Mouse (Mus musculus) NIH3T3 (cell line): ENCODE data around the gene Zfp408.

Experiments
- DNase-seq: peaks from one replicate; pipeline ENCODE4 v3.0.0-alpha.2; 2012; ENCODE audit warnings: low read depth

Gene Zfp408

GRCm38 (mm10) chr2:91649553-91650359 lies at the start of gene Zfp408, which contains the start of gene Arhgap1:
Zfp408 (minus strand) TSS chr2:91649791.
Arhgap1 (plus strand) TSS chr2:91649860.
- DNase-seq = peak; percentile 99

DNA sequence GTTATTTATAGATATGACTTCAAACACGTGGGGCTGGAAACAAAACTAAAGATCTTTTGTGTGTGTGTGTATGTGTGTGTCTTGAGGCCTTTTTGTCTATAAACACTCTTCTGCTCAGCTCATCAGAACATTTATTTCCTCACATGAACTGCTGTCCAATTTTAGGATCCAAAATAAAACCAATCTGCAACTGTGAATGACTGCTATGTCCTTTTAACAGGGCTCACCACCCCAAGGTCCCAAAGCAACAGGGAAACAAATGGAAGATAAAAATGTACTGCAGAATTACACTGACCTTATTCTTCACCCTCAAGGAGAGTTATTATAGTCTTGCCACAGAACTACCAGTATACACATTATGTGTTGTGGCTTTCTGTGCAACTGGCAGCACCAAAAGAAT lies 49.6 kb upstream of the Zfp408 start:
- DNase-seq = no peak

- DNase-seq = peak; percentile 80
Observed at GRCm38 (mm10) chr2:91696225-91696590, 46.6 kb upstream of the Zfp408 start.

DNA sequence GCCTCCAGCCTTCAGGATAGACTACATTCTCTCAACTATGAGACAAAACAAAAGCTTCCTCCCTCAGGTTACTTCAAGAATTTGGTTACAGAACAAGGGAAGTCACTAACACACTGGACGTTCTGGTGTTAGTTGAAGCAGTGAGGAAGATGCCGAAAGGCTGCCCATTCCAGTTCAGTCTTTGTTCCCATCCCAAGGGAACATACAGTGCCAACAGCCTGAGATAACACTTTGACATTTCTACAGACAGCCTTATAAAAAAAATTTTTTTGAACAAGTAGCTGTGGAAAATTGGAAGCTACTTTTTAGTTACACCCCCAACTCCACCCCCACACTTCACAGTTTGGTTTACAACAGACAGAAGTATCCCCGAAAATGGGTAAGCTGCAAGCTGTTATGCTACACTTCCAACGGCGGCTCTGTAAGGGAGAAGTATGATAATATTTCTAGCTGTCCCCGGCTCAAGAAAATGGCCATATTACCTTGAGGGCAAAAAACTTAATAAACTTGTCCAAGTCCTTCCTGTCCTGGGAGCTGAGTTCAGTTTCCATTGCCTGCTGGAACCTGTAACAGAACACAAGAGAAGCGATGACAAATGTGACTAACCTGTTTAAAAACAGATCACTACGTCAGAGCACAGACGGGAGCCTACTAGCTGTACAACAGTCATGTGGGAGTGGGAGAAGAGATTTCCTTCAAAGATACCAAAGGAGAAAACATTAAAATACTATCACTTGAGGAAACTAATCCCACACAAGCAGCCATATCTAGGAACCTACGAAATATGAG lies 46.0 kb upstream of the Zfp408 start:
- DNase-seq = no peak

DNA sequence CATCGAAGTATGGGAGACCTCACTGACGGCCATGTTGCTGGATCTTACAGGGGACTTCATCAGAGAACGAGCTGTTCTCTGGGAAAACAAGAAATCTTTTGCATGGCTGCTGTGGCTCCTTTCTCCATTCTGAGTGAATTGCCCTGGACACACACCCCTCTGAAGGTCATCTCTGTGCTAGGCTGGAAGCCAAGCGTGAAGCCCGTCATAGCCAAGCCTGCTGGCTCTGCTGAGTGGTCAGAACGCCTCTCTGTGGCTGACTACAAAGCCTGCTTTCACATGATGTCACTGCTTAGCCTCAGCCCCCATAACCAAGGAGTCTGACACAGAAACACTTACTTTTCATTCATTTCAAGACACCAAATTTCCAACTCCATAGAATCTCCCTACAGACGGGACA lies 39.9 kb upstream of the Zfp408 start:
- no peak for DNase-seq

DNA sequence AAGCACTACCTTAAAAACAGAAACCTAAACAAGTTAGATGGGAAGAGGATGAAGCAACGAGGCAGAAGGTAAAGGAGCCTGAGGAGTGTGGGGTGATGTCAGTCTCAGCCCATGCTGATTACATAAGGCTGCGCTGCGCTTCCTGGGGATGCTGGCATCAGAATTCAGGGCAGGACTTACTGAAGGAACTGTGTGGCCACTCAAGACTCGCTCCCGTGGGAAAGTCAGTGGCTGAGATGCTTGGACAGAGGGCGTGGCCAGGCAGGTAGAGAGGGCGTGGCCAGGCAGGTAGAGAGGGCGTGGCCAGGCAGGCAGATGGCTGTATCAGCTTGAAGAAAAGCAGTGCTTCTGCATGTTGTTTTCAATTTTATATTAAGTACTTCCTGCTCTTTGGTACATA lies 34.3 kb upstream of the Zfp408 start:
- DNase-seq = no peak

DNA sequence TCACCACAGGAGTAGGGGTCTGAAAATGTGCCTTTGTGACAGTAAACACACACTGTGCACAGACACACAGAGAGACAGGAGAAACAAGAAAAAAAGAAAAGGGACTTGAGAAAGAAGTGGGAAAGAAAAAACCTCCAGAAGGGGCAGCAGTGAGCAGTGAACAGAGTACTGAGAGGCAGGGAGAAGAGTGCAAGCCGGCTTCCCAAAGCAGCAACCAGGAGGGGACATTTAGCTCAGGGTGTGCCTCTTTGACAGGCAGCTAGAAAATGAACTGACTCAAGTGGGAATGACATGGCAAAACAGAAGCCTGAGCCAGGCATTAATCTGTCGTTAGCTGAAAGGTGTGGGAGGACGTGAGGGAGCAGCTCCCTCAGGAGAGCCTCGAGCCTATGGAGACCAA lies 33.3 kb upstream of the Zfp408 start:
- peak; percentile 77 for DNase-seq

- DNase-seq = no peak
Observed at GRCm38 (mm10) chr2:91676961-91677360, 27.4 kb upstream of the Zfp408 start.

DNA sequence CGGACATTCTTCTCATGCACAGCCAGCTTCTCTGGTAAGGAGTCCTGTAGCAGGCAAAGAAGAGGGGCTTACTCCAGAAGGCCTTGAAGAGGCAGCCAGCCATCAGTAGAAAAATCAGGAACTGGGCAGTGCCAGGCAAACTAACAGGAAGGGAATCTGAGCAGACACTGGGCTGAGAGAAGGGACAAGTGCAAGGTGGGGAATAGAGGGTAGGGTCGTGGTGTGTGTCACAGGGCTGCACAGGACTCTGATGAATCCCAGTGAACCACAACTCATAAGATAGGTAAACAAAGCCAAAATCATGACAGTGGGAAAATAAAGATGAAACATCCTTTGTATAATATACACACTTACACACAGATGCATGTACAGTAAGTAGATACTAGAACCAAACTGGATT lies 26.8 kb upstream of the Zfp408 start:
- DNase-seq = no peak

DNA sequence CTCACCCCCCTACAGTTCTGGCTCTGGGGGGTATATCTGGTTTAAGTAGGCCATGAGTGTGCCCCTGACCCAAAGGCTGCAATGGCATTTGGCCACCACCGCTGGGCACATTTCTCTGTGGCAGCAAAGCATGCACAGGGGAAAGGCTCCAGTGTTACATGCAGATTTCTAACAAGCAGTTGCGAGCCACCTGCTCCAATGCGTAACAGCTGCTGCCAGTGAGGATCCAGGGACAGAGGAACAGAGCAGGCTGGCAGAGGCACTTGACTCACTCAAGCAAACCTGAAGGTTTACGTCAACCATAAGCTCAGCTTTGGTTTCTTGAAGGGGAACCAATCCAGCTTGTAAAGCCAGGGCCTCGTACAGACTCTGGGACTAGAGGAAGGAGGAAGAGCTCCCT lies 25.3 kb upstream of the Zfp408 start:
- DNase-seq = no peak

GRCm38 (mm10) chr2:91673587-91673986 lies 24.0 kb upstream of the Zfp408 start:
- DNase-seq = no peak

- no peak for DNase-seq
Observed at GRCm38 (mm10) chr2:91670038-91670437, 20.4 kb upstream of the Zfp408 start.

DNA sequence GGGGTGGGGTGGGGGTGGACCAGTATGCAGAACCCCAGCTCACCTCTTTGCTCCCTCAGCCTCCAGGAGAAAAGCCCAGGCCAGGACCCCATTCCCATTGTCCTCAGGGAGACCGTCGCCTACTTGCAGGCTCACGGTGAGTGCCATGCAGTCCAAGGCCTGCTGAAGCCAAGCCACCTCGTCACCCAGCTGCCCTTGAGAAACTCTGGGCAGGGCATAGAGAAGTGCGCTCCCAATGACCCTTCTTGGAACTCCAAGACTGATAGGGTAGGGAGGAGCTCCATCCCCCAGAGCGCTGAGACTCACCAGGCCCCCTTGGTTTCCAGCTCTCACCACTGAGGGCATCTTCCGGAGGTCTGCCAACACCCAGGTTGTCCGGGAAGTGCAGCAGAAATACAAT lies 19.7 kb upstream of the Zfp408 start:
- DNase-seq = no peak

GRCm38 (mm10) chr2:91667747-91668146 lies 18.2 kb upstream of the Zfp408 start:
- DNase-seq = no peak

GRCm38 (mm10) chr2:91666386-91666910 lies 16.9 kb upstream of the Zfp408 start:
- DNase-seq = no peak

- no peak for DNase-seq
Observed at GRCm38 (mm10) chr2:91664780-91665179, 15.2 kb upstream of the Zfp408 start.

DNA sequence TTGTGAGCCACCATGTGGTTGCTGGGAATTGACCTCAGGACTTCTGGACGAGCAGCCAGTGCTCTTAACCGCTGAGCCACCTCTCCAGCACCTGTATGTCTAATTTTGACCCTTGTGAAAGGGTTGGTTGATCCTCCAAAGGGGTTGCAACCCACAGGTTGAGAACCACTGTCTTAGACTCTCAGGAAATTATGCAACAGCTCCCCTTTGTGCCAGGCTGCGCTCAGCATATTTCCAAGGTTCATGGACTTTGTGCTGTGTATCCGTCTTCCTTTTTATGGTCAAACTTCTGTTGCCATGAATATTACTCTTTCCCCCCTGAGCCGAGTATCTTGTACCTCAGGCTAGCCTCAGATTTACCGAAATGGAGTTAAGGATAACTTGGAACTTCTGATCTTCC lies 11.4 kb upstream of the Zfp408 start:
- DNase-seq = no peak

- no peak for DNase-seq
Observed at GRCm38 (mm10) chr2:91659657-91660056, 10.1 kb upstream of the Zfp408 start.

DNA sequence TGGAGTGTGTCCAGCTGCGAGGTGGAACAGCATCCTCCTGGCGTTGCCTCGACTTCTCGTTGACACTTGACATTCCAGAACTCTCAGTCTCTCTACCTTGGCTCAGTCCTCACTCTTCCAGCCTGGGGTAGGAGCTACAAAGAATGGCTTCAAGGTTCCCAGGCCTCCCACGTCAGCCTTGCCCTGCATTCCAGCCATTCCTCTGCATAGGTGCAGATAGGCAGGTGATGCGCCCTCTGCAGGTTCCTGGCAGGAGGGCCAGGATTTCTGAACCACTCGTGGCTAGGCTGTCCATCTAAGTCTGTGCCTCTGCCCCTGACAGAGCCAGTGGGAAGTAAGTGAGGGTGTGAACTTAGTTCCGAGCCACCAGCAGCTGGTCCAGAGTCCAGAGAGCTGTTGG lies 7.2 kb upstream of the Zfp408 start:
- no peak for DNase-seq

DNA sequence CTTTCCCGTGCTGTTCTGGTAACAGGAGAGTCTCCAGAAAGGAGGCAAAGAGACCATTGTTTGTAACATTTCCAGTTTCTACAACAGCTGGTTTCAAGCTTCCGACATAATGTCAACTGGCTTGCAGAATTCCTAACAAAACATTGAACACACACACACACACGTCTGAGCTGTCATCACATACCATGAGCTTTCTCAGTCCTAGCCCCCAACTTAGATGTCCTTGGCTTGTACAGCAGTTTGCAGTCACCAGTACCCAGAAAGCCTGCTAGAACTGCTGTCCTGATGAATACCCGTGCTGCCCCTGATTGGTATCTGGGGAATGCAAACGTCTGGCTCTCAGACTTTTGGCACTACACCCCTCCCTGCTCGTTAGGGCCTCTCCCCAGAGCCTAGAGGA lies 6.2 kb upstream of the Zfp408 start:
- no peak for DNase-seq

DNA sequence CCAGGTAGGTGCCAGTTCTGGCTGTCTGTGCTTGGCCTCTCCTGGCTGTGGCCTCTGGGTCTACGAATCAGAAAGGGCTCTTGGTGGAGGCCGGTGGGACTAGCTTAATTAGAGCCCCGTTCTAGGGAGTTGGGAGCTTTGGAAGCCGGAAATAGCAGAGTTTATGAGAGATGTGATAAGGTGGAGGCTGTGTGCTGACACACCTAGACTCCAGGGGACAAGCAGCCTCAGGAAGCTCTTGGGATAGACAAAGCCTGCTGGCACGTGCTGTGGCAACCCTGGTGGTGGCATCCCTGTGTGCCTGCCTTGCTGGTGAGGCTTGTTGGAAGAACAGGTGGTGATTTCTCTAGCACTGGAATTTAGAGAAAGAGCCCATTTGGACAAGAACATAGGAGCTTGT lies 5.8 kb upstream of the Zfp408 start:
- no peak for DNase-seq

DNA sequence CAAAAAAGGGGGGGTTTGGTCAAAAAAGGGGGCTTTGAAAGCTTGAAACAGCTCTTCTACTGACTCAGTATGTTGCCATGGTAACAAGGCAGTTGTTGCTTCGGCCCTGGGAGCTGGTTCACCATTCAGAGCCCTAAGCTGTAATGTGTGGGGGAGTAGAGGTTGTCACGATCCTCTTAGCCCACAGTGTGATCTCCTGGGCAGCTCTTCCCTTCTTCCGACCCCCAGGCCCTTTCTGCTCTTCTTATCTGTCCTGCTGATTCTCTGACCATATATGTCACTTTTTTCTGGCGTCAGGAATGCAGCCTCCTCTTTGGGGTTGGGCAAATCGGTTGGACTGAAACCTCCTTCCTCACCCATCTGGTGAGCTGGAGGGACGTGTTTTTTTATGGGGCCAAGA lies 3.3 kb upstream of the Zfp408 start:
- DNase-seq = no peak
